Mouse (Mus musculus): Measurements from ENCODE around the gene Dpf2.

DNA sequence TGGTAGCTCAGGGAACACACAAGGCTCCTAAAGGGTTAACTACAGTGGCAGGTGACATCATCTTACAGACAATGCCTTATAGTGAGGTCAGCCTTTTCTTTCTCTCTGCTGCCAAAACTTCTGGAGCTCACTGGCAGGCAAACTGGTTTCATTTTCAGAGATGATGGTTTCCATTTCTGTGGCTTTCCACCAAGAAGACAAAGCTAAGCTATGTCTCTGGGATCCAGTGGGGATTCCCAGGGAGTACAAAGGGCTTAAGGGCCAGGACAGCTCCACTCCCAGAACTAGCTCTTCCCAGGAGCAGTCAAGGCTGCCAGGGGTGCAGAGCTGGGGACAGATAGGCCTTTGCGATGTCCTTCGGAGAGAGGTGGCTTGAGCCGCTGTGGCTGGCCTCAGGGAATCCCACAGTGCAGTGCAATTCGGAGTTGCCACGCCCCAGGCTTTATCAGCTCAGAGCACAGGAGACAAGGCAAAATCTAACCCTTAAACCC lies 61.3 kb downstream of the Dpf2 start:
- TF ChIP-seq POLR2A (IDR thresholded peaks at IDR 0.05; ENCODE audit: borderline replicate concordance, low read depth, low read length) (no peak), CTCF (IDR thresholded peaks at IDR 0.05; ENCODE audit: low read depth, low read length) (no peak)
